Mouse (Mus musculus) brain, embryonic 14.5 days (tissue): ENCODE measurements around the gene Dab1.

Source experiments
- CTCF ChIP-seq: fragments of 200-500 bp; IDR thresholded peaks from 2 replicates; pipeline ENCODE4 v1.5.1; 2012; ENCODE audit warnings: inconsistent platforms, mild to moderate bottlenecking, moderate library complexity, borderline replicate concordance; ENCODE audit not compliant: insufficient read depth, insufficient read length; ENCODE audit errors: extremely low read depth
- POLR2A ChIP-seq: fragments of 200-500 bp; IDR thresholded peaks from 2 replicates; pipeline ENCODE4 v1.6.1; 2012; ENCODE audit warnings: mild to moderate bottlenecking, inconsistent platforms, borderline replicate concordance; ENCODE audit not compliant: poor library complexity, insufficient read depth, insufficient read length, severe bottlenecking; ENCODE audit errors: extremely low read depth

DNA sequence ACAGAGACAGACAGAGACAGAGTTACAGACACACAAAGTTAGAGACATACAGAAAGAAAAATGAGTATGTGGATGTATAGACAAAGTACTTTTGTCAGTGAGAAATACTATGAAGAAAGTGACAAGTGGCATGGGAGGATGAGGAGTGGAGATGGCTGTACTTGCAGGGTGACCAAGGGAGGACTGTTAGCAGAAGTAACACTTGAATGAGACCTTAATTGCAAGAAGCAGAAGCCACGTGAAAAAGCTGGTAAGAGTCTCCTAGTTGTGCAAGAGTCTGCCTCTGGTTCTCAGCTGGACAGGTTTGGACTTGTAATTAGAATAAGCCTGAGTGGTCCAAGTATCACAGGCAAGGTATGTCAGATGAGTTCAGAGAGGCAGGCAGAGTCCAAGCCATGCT lies 88.0 kb downstream of the Dab1 start:
- TF ChIP-seq CTCF (no peak), POLR2A (no peak)
